Mouse (Mus musculus) stomach, adult 2 months (tissue): ENCODE data around the gene 4931400O07Rik. TPM values are rescaled to one million over a fixed set of nuclear protein-coding genes. Genes with fewer than 3 reads are reported as not detected.

Experiments used
- polyA plus RNA-seq: library from polyadenylated mRNA; depleted of rRNA; stranded (reverse); fragments of >200 nt; gene quantifications from 2 replicates; pipeline ENCODE4 v1.2.3, GENCODE M21; 2012; rRNA removed

4931400O07Rik gene
- polyA plus RNA-seq = not detected in 2 replicates

DNA sequence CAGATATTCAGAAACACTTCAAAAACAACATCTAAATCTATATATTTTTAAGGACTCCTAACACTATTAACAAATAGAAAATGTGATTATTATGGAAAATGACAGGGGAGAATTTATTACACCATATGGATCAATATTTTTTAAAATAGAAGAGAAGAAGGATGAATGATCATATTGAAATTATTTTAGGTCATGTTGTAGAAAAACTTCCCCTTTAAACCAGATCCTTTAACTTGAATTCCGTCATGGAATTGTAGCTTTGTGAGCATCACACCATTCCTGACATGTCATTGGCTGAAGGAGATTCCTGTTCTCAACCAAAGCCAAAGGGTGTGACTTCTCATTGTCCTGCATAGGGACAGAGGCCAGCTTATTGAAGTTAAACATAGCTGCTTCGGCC, at the start of gene 4931400O07Rik:
TSS of gene 4931400O07Rik (plus strand) at position 301 of the 400 bp plus-strand sequence.

Other genes starting within 250 kb of the 4931400O07Rik start
- gene 4933402E13Rik, start 184.5 kb upstream of the 4931400O07Rik start, polyA plus RNA-seq = not detected in 2 replicates